Mouse (Mus musculus) neural tube, embryonic 15.5 days (tissue): ENCODE data around the gene Gm4763. TPM values are rescaled to one million over a fixed set of nuclear protein-coding genes. Genes with fewer than 3 reads are reported as not detected.
A peak's percentile ranks its signal among the peaks of the same experiment; 100 is the strongest.
"Not testable (repeated sequence)": the region's sequence is repeated elsewhere in the genome, so short reads cannot be mapped to it uniquely, and the experiment has no call there.

Source experiments
- ATAC-seq: fragments of 200-750 bp; cut with Nextera tagmentation; 2 replicates; pipeline ENCODE4 v1.8.0; 2017; ENCODE audit warnings: mild to moderate bottlenecking, moderate TSS enrichment, moderate library complexity; ENCODE audit not compliant: low FRiP score
- H3K27ac ChIP-seq: fragments of 300-500 bp; sonication (generic); replicated peaks from 2 replicates; pipeline ENCODE4 v1.5.1; 2015; ENCODE audit warnings: mild to moderate bottlenecking, inconsistent platforms
- H3K27me3 ChIP-seq: fragments of 300-500 bp; sonication (generic); replicated peaks from 2 replicates; pipeline ENCODE4 v1.6.1; 2015; ENCODE audit warnings: inconsistent platforms
- H3K36me3 ChIP-seq: fragments of 300-500 bp; sonication (generic); 2 replicates; pipeline ENCODE4 v1.6.1; 2015; ENCODE audit warnings: inconsistent platforms
- H3K4me1 ChIP-seq: fragments of 300-500 bp; sonication (generic); 2 replicates; pipeline ENCODE4 v1.6.1; 2015; ENCODE audit warnings: inconsistent platforms
- H3K4me2 ChIP-seq: fragments of 300-500 bp; sonication (generic); 2 replicates; pipeline ENCODE4 v1.6.1; 2015; ENCODE audit warnings: inconsistent platforms, mild to moderate bottlenecking, moderate library complexity
- H3K4me3 ChIP-seq: fragments of 300-500 bp; sonication (generic); replicated peaks from 2 replicates; pipeline ENCODE4 v1.5.1; 2015; ENCODE audit warnings: mild to moderate bottlenecking, inconsistent platforms
- H3K9ac ChIP-seq: fragments of 300-500 bp; sonication (generic); replicated peaks from 2 replicates; pipeline ENCODE4 v1.6.1; 2015; ENCODE audit warnings: mild to moderate bottlenecking, inconsistent platforms
- H3K9me3 ChIP-seq: fragments of 300-500 bp; sonication (generic); replicated peaks from 2 replicates; pipeline ENCODE4 v1.6.1; 2016; ENCODE audit warnings: inconsistent platforms
- WGBS: fragments of 180-500 bp; shearing (Covaris S2); methylation state at CpG from one replicate; pipeline ENCODE4 v1.1.7; 2015; ENCODE audit warnings: mixed read lengths; 5-methylcytosine and 5-hydroxymethylcytosine counted together
- polyA plus RNA-seq: library from polyadenylated mRNA; unstranded; fragments of >200 nt; fragmentation: Nextera tagmentation; extraction: Ambion mirVana; gene quantifications from 2 replicates; pipeline ENCODE4 v1.2.1, GENCODE M21; 2015

Gene Gm4763
- polyA plus RNA-seq: not detected in 2 replicates

DNA sequence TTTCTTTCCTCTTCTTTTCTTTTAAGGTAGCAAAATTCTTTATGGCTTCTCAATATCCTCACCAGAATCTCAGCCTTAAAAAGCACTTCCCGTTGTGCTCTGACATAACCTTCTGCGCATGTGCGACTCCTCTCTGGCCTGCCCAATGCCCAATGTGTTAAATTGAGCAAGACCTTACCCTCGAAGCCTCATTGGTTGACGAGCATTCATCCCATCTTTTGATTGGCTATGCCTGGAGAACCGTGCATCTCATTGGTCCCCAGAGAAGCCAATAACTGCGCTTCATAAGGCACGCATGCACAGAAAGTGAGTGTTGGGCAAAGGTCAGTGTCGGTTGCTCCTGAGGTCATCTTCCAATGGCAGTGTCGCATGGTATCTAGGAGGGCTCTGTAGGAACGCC lies at the start of gene Gm4763:
Gm4763 (minus strand) TSS at position 101 of the 400 bp plus-strand sequence.
- H3K4me3 ChIP-seq, H3K4me2 ChIP-seq, H3K27me3 ChIP-seq, H3K36me3 ChIP-seq, H3K27ac ChIP-seq, H3K4me1 ChIP-seq, H3K9ac ChIP-seq, H3K9me3 ChIP-seq, ATAC-seq: not testable (repeated sequence)
- 92% methylated on average over 11 of the region's 11 CpGs for WGBS

DNA sequence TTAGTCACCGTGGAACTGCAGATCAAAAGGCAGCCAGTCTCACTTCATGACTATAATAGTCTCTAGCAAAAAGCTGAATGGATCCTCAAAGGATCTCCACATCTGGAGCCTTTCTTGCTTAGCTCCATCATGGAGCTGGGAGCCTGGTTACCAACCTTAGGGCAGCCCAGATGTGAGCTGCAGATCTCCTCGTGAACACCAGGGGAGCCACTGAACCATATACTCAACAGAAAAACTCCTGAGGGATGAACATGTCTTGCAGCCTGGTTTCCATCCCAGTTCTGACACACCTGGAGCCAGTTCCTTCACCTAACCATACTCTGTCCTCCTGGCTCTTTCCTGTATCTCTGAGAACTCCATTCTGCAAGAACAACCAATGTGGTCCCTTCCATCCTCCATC lies 49.4 kb upstream of the Gm4763 start:
- Histone ChIP-seq H3K4me3 (no peak overlapping the region), H3K9ac (no peak overlapping the region), H3K4me1 (no peaks in the 10 kb centered on the region), H3K4me2 (no peak overlapping the region), H3K9me3 (no peaks in the 10 kb centered on the region), H3K27ac (no peak overlapping the region), H3K27me3 (no peaks in the 10 kb centered on the region), H3K36me3 (no peaks in the 10 kb centered on the region)
- ATAC-seq: no peak
- 85% methylated on average over 2 of the region's 2 CpGs for WGBS

DNA sequence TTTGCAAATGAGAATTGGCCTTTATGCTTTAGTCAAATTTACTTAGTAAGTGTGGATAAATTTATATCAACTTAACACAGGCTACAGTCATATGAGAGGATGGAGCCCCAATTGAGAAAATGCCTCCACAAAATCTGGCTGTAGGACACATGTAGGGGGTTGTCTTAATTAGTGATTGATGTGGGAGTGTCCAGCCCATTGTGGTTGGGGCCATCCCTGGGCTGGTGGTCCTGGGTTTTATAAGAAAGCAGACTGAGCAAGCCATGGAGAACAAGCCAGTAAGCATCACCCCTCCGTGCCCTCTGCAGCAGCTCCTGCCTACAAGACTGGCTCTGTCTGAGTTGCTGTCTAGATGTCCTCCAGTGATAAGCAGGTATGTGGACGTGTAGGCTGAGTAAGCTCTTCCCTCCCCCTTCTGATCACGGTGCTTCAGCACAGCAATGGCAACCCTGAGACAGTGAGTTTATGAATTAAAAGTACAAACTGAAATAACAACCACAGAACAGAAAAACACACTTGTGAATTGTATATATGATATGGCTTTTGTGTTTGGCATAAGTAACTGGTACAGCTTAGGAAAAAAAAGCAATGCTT lies 47.3 kb upstream of the Gm4763 start:
- Histone ChIP-seq H3K27ac (no peak overlapping the region), H3K4me2 (no peak overlapping the region), H3K4me3 (no peak overlapping the region), H3K9me3 (no peaks in the 10 kb centered on the region), H3K9ac (no peak overlapping the region), H3K4me1 (no peaks in the 10 kb centered on the region), H3K27me3 (no peaks in the 10 kb centered on the region), H3K36me3 (no peaks in the 10 kb centered on the region)
- ATAC-seq: no peak
- 62% methylated on average over 3 of the region's 3 CpGs for whole genome bisulfite sequencing

DNA sequence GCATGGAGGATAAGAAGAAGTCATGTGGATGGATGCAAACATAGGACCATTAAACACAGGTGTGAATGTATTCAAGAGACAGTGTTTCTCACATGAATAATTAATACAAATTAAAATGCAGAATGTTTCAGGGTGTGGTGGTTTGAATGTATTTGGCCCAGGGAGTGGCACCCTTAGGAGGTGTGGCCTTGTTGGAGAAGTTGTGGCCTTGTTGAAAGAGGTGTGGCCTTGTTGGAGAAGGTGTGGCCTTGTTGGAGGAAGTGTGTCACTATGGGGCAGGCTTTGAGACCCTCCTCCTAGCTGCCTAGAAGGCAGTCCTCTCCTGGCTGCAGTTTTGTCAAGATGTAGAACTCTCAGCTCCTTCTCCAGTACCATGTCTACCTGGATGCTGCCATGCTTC lies 44.7 kb upstream of the Gm4763 start:
- H3K4me3 ChIP-seq: no peak overlapping the region
- no peak overlapping the region for H3K27ac ChIP-seq
- no peaks in the 10 kb centered on the region for H3K4me1 ChIP-seq
- H3K4me2 ChIP-seq: no peak overlapping the region
- H3K36me3 ChIP-seq: no peaks in the 10 kb centered on the region
- H3K9me3 ChIP-seq: no peaks in the 10 kb centered on the region
- no peak for ATAC-seq
- H3K9ac ChIP-seq: no peak overlapping the region
- no peaks in the 10 kb centered on the region for H3K27me3 ChIP-seq

DNA sequence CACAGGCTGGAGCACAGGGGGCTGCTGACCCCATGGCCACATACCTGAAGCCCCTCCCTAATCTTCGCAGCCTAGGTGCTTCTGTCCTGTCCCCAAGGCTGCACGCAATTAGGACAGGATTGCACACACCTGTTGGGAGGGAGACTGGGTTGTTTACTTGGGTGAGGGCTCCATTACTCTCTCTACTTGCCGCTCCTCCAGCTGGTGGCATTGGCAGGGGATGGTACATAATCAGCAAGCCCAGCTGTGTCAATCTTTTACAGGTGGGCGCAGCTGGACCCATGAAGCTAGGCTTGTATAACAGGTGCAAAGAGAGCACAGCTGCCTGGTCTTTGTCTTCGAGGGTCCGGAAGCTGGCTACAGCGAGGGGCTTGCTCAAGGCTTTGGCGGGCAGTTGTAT lies 35.9 kb upstream of the Gm4763 start:
- H3K27me3 ChIP-seq: no peaks in the 10 kb centered on the region
- WGBS: 94% methylated on average over 8 of the region's 8 CpGs
- ATAC-seq: no peak

DNA sequence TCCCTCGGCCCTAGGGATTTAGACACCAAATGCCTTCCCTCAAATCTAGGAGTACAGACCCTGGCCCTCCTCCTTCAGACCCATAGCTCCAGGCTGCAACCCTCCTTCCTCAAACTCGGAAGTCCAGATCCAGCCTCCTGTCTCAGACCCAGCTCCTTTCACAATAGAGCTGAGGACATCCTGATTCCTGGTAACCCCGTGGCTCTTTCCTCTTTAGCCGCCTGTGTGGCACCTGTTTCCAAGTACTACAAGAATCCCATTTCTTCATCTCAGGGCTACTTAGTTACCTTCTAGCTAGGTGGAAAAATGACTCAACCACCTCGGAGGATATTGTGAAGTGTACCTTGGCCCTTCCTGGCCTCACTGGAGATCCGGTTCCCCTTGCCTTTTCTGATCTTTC lies 34.5 kb upstream of the Gm4763 start:
- Histone ChIP-seq H3K27me3 (no peaks in the 10 kb centered on the region), H3K36me3 (no peaks in the 10 kb centered on the region), H3K4me2 (no peak overlapping the region), H3K27ac (no peak overlapping the region), H3K4me3 (no peak overlapping the region), H3K4me1 (no peaks in the 10 kb centered on the region), H3K9ac (no peak overlapping the region), H3K9me3 (no peaks in the 10 kb centered on the region)
- 78% methylated on average over 6 of the region's 6 CpGs for WGBS
- ATAC-seq: no peak

More for the DNA sequence above, 35.9 kb upstream of the Gm4763 start:
- Histone ChIP-seq H3K36me3 (no peaks in the 10 kb centered on the region), H3K4me3 (no peak overlapping the region), H3K9me3 (no peaks in the 10 kb centered on the region), H3K27ac (no peak overlapping the region), H3K9ac (no peak overlapping the region), H3K4me2 (no peak overlapping the region), H3K4me1 (no peaks in the 10 kb centered on the region)

DNA sequence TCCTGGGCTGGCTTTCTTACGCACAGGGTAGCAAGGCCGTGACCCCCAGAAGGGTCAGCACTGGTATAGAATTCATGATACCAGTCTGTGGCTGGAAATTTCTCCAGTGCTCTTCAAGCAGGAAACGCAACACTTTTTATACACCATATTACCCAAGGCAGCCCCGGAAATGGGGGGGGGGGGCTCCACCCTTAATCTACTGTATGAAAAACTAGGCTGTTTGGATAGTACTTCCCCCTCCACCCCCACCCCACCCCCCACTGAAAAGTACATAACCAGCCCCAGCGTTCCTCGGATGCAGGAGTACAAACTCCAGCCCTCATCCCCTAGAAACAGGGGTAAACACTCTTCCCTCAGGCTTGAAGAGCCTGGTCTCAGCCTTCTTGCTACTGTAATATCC lies 33.5 kb upstream of the Gm4763 start, which contains the start of gene Cd177:
Cd177 (minus strand) TSS at position 101 of the 400 bp plus-strand sequence.
- H3K4me3 ChIP-seq: no peak within 1 kb of the TSS
- H3K27me3 ChIP-seq: no peaks in the 10 kb centered on the region
- H3K4me2 ChIP-seq: no peak within 1 kb of the TSS
- H3K9me3 ChIP-seq: no peaks in the 10 kb centered on the region
- ATAC-seq: no peak
- H3K36me3 ChIP-seq: no peaks in the 10 kb centered on the region
- no peaks in the 10 kb centered on the region for H3K4me1 ChIP-seq
- no peak within 1 kb of the TSS for H3K27ac ChIP-seq
- 86% methylated on average over 6 of the region's 6 CpGs for WGBS
- no peak within 1 kb of the TSS for H3K9ac ChIP-seq

DNA sequence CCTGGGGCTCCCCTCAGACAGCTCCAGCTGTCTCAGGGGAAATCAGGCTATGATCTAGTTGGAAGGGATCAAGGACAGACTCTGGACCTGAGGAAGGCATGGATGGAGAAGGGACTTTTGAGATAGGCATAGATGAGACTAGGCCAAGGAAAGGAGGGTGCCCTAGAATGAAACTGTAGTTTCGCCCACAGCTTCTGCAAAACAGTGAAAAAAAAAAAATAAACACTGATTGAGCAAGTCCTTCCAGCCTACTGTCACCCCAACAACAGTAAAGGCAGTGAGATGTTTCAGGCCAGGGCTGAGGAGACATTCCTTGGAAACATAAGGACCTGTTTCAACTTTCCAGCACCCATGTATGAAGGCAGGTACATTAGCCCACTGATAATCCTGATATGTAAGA lies 31.8 kb upstream of the Gm4763 start:
- Histone ChIP-seq H3K4me1 (no peaks in the 10 kb centered on the region), H3K27ac (no peak overlapping the region), H3K36me3 (no peaks in the 10 kb centered on the region), H3K4me3 (no peak overlapping the region), H3K4me2 (no peak overlapping the region), H3K9me3 (no peaks in the 10 kb centered on the region), H3K9ac (no peak overlapping the region), H3K27me3 (no peaks in the 10 kb centered on the region)
- WGBS: 94% methylated on average over 1 of the region's 1 CpGs
- ATAC-seq: no peak

DNA sequence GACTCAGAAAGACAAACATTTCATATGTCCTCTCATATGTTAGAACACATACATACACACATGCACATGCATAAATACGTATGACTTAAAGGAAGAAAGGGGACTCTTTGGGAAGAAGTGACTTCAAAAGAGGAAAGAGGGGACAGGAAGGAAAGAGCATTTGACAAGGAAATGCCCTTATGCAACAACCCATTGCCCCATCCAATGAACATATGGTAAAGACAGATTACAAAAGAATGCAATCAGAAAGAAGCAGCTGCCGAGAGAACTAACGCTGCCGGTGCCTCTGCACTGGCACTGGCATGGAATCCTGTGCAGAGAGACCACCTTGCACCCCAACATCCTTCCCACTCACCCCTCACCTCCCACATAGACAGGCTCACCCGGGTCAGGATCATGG lies 26.8 kb upstream of the Gm4763 start:
- Histone ChIP-seq H3K9me3 (no peaks in the 10 kb centered on the region), H3K27me3 (no peaks in the 10 kb centered on the region), H3K4me3 (no peak overlapping the region), H3K27ac (no peak overlapping the region), H3K4me2 (no peak overlapping the region), H3K9ac (no peak overlapping the region), H3K4me1 (peaks cover 4% of the 10 kb centered on the region; the same call in 1 of the 2 replicates), H3K36me3 (no peaks in the 10 kb centered on the region)
- 73% methylated on average over 5 of the region's 5 CpGs for WGBS
- ATAC-seq: no peak

DNA sequence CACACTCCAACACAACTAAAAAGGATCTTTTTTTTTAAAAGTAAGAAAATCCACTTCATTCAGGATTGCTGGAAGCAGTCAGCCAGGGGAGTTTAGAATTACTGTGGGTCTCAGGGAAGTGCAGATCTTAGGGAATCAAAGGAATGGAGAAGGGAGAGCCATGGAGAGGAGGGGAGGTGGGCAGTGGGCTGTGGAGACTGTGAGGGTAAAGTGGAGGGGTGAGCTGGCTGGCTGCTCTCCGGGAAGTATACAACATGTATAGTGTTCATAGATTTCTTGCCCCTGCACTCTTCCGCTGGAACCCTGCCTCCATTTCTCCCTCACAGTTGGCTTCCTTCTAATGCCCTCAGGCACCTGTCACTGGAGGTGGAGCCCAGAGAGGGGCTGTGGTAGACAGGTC lies 24.9 kb upstream of the Gm4763 start:
- ATAC-seq: no peak
- Histone ChIP-seq H3K4me3 (no peak overlapping the region), H3K27me3 (no peaks in the 10 kb centered on the region), H3K4me1 (peaks cover 4% of the 10 kb centered on the region; the same call in 1 of the 2 replicates), H3K9ac (no peak overlapping the region), H3K27ac (no peak overlapping the region), H3K36me3 (no peaks in the 10 kb centered on the region), H3K9me3 (no peaks in the 10 kb centered on the region), H3K4me2 (no peak overlapping the region)
- 78% methylated on average over 2 of the region's 2 CpGs for WGBS

DNA sequence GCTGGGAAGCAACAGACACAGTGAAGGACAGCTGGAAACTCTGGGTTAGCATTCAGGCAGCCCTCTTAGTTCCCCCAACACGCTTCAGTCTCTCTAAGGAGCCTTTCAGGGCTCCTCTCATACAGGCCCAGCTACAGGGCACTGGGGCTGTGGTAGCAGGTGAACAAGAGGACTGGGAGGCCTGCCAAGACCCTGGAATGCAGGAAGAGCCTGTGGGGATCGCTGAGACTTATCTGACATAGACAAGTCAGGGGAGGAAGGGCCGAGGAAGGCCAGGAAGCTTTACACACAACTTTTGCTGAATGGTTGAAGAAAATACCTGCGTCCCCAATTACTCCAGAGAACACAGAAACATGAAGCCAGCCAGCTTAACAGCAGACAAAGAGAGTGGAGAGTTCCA lies 24.0 kb upstream of the Gm4763 start:
- Histone ChIP-seq H3K9me3 (no peaks in the 10 kb centered on the region), H3K4me1 (peaks cover 4% of the 10 kb centered on the region; the same call in 1 of the 2 replicates), H3K4me2 (no peak overlapping the region), H3K27ac (no peak overlapping the region), H3K4me3 (no peak overlapping the region), H3K27me3 (no peaks in the 10 kb centered on the region), H3K36me3 (no peaks in the 10 kb centered on the region), H3K9ac (no peak overlapping the region)
- WGBS: 49% methylated on average over 4 of the region's 4 CpGs
- no peak for ATAC-seq

DNA sequence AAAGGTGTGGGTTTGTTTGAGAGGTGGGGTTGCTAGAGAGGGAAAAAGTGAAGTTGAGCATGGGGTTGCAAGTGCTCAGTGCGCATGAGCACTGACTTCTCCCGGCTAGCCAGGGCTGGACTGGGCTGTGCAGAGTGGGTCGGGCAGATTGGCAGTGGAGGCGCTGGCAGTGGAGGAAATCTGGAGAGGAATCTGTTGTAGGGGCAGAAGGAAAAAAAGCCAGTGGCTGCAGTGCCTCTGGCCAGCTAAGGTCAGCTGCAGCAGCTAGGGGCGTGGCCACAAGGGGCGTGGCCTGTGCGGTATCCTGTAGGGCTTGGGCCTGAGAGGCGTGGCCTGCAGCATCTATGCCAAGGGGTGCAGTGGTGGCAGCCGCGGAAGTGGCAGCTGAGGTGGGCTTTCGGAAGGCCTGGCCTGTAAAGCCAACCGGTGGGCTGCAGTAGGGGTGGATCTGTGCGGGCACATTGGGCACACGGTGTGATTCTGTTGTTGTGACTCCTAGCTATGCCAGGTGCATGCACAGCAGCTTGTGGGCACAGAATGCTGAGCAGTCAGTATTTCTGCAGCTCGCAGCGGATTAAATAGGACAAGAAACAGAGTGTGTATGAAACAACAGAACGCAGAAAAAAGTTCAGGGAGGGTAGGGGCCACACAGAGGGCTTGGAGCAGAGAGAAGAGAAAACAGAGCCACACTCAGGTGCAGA lies 9.4 kb upstream of the Gm4763 start:
- Histone ChIP-seq H3K9ac (no peak overlapping the region), H3K4me3 (peak overlapping the region; percentile 28), H3K4me2 (peak overlapping the region; percentile 52), H3K27ac (no peak overlapping the region), H3K27me3 (no peaks in the 10 kb centered on the region), H3K9me3 (no peaks in the 10 kb centered on the region), H3K36me3 (no peaks in the 10 kb centered on the region), H3K4me1 (peaks cover 8% of the 10 kb centered on the region)
- WGBS: 15% methylated on average over 17 of the region's 17 CpGs
- peak; percentile 77 for ATAC-seq
